Mouse (Mus musculus) gastrocnemius, postnatal 25 days (tissue): ENCODE data around the gene Hesx1. TPM values are rescaled to one million over a fixed set of nuclear protein-coding genes. Genes with fewer than 3 reads are reported as not detected.
A peak's percentile ranks its signal among the peaks of the same experiment; 100 is the strongest.
"Not testable (repeated sequence)": the region's sequence is repeated elsewhere in the genome, so short reads cannot be mapped to it uniquely, and the experiment has no call there.

Source experiments
- DNase-seq: peaks from one replicate; pipeline ENCODE4 v3.0.0; 2022
- long read RNA-seq, 2 experiments: library from polyadenylated mRNA; stranded (forward); transcript quantifications; one replicate each; pipeline ENCODE4 v2.0.0; 2021
- total RNA-seq, 2 experiments: library from RNA; stranded (reverse); gene quantifications; 1 replicate in 1 of 2; 2 replicates in 1 of 2; pipeline ENCODE4 v1.2.3; 2021

Hesx1 gene
- total RNA-seq: not detected
- long read RNA-seq, experiment 1: 0 reads
- long read RNA-seq, experiment 2: 0 reads

GRCm38 (mm10) chr14:26994211-26994741 is at the start of gene Hesx1:
Gene Hesx1 (plus strand): TSS chr14:26994416.
- DNase-seq: peak; percentile 43

DNA sequence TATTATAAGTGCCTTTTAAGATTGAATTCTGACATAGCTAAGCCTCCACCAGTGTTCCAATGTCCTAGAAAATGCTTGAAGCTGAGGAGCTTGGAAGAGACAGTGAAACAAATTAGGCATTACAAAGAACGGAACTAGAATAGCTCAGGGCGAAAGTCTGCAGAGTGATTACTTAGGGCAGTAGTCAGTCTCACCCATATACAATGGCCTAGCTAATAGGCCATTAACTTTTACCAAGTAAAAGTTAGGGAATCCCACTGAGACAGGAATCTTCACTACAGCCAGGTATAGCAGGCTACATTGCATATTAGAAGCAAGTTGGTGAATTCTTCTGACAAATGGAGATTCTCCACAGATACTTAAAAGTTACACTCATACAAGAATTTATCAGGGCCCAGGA is 38.1 kb upstream of the Hesx1 start:
- not testable (repeated sequence) for DNase-seq

DNA sequence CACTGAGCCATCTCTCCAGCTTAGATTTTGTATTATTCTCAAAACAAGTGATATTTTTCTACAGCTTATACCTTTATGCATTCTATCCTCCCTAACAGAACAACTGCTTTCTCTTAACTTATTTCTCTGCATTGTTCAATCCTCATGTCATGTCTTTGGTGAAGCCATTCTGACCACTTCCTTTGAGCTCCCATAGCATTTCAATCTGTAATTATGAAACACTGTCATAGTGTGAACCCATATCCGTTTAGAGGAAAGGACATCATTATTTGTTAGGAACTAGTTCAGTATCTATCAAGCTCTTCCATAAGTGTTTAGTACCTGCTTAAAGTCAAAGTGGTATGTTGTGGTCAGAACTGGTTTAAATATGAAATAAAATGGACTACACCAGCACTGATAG is 33.7 kb upstream of the Hesx1 start:
- DNase-seq: no peak

DNA sequence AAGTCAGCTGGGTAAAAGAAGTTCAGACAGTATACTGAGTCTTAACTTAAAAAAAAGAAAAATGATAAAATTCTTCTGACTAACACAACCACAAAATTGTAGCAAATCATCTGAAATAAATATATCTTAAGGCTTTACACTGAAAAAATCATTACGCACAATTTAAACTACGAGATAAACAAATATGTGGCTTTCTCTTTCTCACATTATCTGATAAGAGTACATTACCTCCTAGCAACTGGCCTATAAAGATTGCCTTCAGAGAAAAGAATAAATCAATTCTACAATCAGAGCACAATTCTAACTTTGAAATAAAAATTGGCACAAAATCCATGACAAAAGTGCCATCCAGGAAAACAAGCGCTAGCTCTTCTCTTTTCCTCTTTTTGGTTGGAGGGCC is 25.1 kb upstream of the Hesx1 start:
- no peak for DNase-seq

DNA sequence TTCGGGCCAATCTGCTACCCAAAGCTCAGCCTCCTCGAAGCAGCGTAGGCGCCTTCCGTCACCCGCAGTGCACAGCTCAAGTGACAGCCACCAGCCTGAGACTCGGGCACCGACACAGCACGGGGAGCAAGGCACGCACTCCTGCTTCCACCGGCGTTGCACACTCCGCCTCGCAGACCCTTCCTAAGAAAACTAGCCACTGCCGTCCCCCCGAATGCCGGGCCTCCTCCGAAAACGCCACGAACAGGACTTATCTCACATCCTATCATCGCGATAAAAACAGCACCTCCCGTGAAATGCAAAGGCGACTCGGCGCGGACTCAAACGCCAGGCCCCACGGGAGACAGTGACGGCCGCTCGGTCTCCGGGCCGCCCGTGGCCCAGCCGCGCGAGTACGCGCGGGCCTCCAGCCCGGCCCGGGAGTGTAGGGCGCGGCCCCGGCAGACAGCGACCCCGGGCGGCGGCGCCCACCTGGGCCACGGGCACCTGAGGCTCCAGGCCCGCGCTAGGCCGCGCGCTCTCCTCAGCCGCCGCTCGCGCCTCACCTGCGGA is 24.3 kb upstream of the Hesx1 start:
- DNase-seq: peak; percentile 48

DNA sequence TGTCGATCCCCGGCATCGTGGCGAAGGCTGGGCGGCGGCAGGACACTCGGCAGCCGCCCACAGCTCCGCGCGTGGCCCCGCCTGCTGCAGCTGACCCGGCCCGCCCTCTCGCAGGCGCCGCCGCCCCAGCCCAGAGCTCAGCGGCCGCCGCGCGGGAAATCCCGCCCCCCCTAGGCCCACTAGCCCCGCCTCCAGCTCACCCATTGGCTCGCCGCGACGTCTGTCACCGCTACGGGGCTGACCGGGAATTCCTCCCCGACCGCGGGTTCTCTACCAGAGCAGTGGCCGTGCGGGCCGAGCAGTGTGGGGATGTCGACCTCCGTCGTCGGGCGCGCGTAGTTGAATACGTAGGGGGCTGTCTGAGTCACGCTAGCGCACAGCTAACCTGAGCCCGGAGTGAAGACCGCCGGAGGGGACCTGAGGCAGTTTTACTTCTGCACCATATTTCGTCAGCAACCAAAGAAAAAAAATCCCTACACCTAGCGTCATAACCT is 23.7 kb upstream of the Hesx1 start:
- DNase-seq: peak; percentile 97

DNA sequence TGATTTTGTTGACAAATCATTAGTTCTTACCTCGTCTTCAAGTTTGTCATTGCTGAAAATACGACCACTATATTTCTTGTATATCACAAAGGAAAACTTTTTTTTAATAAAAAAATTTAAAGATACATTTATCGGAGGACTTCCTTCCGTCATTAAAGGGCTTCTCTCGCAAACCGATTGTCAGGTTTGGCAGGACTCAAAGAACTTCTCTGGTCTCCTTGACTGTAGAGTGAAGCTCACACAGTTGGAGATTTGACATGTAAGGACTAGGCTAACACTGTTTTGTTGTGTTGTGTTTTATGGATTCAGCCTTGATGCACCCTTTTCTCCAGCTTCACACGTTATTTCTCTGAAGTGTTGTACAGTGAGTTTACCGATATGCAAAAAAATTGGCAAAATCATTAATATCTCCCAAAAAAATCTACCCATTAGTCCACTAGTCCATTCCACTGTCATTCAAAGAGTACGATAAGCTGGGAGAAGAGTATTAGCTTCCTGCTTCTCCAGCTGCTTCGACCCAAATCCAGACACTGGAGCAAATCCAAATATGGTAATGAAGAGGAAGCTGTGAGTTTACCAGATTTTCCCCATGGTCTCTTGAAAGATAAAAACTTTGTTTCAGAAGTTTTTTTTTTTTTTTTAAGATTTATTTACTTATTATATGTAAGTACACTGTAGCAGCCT is 23.0 kb upstream of the Hesx1 start, which contains the start of gene Appl1:
Gene Appl1 (minus strand): TSS at position 127 of the 684 bp plus-strand sequence.
- DNase-seq: no peak

- no peak for DNase-seq
These were observed 21.1 kb upstream of the Hesx1 start for GRCm38 (mm10) chr14:26973089-26973488.

DNA sequence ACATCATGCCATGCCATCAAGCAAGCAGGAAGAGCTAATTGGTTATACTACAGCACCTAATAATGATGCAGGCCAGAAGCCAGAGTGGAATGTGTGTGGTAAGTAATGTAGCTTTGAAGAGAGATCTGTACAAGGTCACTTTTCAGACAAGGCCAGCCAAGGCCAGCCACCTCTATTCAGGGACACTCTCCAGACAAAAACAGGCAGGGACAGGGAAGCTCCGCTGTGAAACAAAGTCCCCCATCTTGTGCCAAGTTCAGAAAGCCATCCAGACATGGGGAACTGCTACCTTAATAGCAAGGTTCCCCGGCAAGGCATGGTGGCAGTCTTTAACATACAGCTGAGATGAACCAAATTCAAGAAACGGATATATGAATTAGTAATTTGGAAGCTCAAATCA is 18.7 kb upstream of the Hesx1 start:
- DNase-seq: no peak

- DNase-seq: no peak
These were observed 18.0 kb upstream of the Hesx1 start for GRCm38 (mm10) chr14:26976212-26976611.

GRCm38 (mm10) chr14:26977500-26977899 is 16.7 kb upstream of the Hesx1 start:
- DNase-seq: no peak

- no peak for DNase-seq
These were observed 14.4 kb upstream of the Hesx1 start for GRCm38 (mm10) chr14:26979808-26980207.

GRCm38 (mm10) chr14:26981021-26981420 is 13.2 kb upstream of the Hesx1 start:
- DNase-seq: no peak

DNA sequence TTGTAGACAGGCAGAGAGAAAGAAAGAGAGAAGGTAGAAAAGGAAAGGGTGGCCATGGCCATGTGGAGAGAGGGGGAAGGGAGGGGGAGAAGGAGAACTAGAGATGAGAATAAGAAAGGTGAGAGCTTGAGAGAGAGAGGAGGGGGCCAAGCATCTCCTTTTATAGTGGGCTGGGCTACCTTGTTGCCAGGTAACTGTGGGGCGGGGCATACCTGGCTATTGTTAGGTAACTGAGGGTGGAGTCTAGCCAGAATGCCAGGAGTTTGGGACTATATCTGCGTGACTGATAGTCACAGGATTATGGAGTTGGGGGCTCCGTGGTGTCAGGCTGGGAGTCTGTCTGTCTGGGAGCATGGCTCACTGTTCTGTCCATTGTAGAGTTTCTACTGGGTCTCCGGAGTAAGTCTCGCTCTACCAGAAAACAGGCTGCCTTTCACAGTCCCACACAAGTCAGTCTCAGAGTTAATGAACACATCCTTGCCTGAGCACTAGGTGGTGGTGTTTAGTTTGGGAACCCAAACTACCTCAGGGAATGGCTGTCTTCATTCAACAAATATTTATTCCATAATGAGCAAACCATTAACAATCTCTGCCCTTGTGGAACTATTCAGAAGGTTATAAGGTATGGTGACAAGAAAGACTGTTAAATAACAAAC is 12.6 kb upstream of the Hesx1 start:
- no peak for DNase-seq

GRCm38 (mm10) chr14:26982150-26982530 is 12.1 kb upstream of the Hesx1 start:
- DNase-seq: no peak

GRCm38 (mm10) chr14:26988694-26989093 is 5.5 kb upstream of the Hesx1 start:
- no peak for DNase-seq

DNA sequence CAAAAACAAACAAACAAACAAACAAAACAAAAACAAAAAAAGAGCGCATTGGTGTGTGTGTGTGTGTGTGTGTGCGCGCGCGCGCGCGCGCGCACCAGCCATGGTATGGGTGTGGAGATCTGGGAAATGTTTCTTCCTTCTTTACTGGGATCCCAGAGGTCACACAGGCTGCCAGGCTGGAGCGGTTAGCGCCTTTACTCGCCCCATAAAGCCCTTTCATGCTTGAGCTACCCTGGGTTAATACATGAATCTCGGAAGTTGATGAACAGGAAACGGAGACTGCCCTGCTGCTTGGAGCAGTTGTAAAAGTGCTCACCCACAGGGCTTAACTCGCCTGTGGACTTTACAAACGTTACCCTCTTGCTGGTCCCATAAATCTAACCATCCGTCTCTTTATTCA is 2.6 kb upstream of the Hesx1 start:
- DNase-seq: no peak

GRCm38 (mm10) chr14:26993427-26993826 is 789 bp upstream of the Hesx1 start:
- DNase-seq: no peak

DNA sequence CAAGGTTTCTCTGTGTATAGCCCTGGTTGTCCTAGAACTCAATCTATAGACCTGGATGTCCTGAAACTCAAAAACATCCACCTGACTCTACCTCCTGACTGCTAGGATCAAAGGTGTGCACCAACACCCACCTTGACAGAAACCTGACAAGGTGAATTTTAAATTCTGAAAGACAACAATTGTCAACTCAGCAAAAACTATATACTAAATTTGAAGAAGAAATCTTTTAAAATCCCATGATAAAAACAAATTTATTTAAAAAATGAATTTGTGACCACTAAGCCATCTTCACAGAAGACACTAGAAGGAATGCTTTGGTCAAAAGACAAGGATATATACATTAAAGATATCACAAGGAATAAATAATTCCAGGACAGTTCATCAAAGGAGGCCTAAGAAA is 2.0 kb downstream of the Hesx1 start:
- no peak for DNase-seq

DNA sequence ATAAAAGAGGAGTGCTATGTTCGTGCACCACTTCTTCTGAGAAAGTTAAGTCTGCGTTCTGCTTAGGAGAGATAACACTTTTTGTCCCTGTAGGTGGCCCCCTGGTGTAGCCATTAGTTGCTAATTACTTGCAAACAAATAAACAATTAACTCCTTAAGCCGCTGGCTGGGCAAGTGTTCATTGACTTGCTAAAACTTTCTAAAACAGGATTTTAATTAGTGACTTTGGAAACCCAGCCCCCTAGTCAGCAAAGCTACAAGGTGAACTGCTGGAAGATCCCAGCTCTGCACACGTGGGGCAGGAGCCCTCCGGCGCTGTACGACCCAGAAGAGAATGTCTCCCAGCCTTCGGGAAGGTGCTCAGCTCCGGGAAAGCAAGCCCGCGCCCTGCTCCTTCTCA is 6.2 kb downstream of the Hesx1 start:
- DNase-seq: no peak

DNA sequence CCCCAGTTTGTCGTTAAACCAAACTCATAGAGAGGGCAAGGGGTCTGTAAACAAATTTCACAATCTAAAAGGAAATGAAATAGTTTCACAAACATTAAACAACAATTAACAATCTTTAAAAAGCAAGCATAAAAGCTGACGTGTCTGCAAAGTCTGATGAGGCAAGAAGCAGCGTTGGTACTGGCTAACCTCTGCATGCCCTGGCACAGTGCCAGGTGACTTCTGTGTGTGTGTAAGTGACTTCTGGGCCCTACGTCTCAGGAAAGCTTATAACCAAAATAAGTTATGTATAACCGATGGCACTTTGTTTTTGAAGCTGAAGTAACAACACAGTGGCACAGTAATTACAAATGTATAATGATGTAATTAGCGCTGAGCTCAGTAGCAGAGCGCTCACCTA is 10.7 kb downstream of the Hesx1 start:
- DNase-seq: no peak

DNA sequence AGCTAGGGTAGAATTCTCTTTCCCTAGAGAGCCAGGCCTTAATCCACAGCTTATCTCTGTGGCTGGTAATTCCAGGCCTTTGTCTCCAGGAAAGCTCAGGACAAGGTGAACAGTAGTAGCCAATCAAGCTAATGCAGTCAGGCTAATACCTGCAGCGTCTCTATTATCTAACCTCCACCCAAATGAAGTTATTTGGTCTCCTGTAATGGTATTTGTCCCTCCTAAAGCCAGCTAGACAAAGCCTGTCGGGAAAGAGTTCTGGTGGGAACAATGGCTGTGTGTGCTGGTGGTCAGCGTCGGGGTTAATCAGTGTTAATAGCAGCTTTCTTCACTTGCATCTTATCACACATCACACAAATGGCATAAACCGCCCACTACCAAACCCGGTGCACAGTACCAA is 11.7 kb downstream of the Hesx1 start:
- DNase-seq: no peak

DNA sequence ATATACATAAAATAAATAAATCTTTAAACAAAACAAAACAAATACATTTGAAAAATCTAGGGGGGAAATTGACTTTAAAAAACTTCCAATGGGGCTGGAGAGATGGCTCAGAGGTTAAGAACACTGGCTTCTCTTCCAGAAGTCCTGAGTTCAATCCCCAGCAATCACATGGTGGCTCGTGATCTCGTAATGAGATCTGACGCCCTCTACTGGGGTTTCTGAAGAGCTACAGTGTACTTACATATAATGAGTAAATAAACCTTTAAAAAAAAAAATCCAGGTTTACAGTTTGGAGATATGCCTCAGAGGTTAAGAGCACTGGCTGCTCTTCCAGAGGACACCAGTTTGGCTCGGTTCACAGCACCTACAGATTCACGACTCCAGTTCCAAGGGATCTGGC is 17.3 kb downstream of the Hesx1 start:
- DNase-seq: no peak
